Mouse (Mus musculus) testis, adult 2 months (tissue): ENCODE measurements around the gene Mms22l. TPM values are rescaled to one million over a fixed set of nuclear protein-coding genes. Genes with fewer than 3 reads are reported as not detected.

Source experiments
- H3K27ac ChIP-seq: fragments of 200-500 bp; 2 replicates; pipeline ENCODE4 v1.5.1; 2012; ENCODE audit warnings: low read depth, low read length; ENCODE audit not compliant: control insufficient read depth, insufficient read depth
- H3K27me3 ChIP-seq: fragments of 200-500 bp; 2 replicates; pipeline ENCODE4 v1.6.1; 2012; ENCODE audit warnings: mild to moderate bottlenecking, low read length, moderate library complexity; ENCODE audit not compliant: control insufficient read depth, insufficient read depth
- H3K36me3 ChIP-seq: fragments of 200-500 bp; 2 replicates; pipeline ENCODE4 v1.6.1; 2012; ENCODE audit warnings: mild to moderate bottlenecking, low read length; ENCODE audit not compliant: control insufficient read depth, insufficient read depth
- H3K4me1 ChIP-seq: fragments of 200-500 bp; 2 replicates; pipeline ENCODE4 v1.6.1; 2012; ENCODE audit warnings: low read length; ENCODE audit not compliant: control insufficient read depth, insufficient read depth
- H3K4me3 ChIP-seq: fragments of 200-500 bp; 2 replicates; pipeline ENCODE4 v1.5.1; 2012; ENCODE audit warnings: low read depth, mild to moderate bottlenecking, low read length, moderate library complexity, mixed read lengths; ENCODE audit not compliant: control insufficient read depth
- CTCF ChIP-seq: fragments of 200-500 bp; IDR thresholded peaks from 2 replicates; pipeline ENCODE4 v1.5.1; 2012; ENCODE audit warnings: low read depth, mild to moderate bottlenecking, inconsistent platforms, low read length, moderate library complexity; ENCODE audit not compliant: control insufficient read depth, insufficient read depth, insufficient replicate concordance
- POLR2A ChIP-seq: fragments of 200-500 bp; IDR thresholded peaks from 2 replicates; pipeline ENCODE4 v1.6.1; 2012; ENCODE audit warnings: low read depth, mild to moderate bottlenecking, inconsistent platforms, low read length, moderate library complexity; ENCODE audit not compliant: control insufficient read depth
- polyA plus RNA-seq: library from polyadenylated mRNA; depleted of rRNA; stranded (reverse); fragments of >200 nt; gene quantifications from 2 replicates; pipeline ENCODE4 v1.2.3, GENCODE M21; 2012

Gene Mms22l
- polyA plus RNA-seq, 1 experiment = 6.9 TPM

DNA sequence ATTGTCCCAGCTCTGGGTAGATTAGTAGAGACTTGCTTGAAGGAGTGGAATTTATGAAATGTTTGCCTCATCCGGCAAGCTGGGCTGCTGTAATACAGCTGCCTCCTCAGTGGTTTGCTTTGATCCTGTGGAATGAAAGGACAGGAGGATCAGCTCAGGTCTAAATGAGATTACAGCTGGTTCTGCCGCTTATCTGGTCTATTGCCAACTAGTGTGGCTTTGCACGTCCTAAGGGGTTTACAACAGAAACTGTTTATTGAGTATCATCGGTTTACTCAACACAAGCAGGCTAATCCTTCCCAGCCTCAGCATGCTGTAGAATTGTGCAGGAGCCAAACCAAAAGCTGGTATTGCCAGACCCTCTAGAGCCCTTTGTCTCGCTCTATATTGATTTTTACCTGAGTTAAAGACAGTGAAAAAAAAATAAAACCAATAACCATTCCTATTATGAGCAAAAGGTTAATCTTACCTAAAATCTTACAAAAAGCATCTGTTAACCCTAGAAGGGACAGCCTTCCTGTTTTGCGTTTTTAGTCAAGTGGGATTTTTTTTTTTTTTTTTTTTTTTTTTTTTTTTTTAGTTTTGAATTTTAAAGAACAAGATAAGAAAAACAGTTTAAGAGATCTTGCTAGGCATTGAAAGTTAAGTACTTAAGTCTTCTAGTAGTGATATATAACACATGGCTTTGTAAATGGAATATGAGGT lies 60.0 kb downstream of the Mms22l start:
- TF ChIP-seq POLR2A (no peak), CTCF (no peak)
- no peaks in the 10 kb centered on the region for H3K4me1 ChIP-seq
- no peak overlapping the region for H3K4me3 ChIP-seq
- no peak overlapping the region for H3K27ac ChIP-seq
- no peaks in the 10 kb centered on the region for H3K36me3 ChIP-seq
- no peaks in the 10 kb centered on the region for H3K27me3 ChIP-seq

DNA sequence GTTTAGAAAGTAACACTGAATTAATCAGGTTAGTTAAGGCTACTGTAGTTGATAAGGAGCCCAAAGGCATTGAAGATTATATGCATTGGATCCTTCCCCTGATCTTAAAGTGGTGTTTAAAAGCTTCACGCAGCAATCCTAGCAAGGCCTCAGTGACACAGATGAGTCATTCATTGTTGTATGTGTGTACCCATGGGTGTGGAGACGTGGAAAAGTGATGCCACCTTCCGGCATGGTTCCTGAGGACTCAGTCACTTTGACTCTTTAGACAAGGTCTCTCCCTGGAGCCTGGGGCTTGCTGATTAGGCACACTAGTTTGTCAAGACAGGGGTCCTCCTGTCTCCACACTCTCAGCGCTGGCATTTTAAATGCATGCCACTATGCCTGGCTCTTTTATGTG lies 60.9 kb downstream of the Mms22l start:
- no peak overlapping the region for H3K4me3 ChIP-seq
- TF ChIP-seq POLR2A (no peak), CTCF (no peak)
- H3K36me3 ChIP-seq = no peaks in the 10 kb centered on the region
- H3K27ac ChIP-seq = no peak overlapping the region
- H3K27me3 ChIP-seq = no peaks in the 10 kb centered on the region
- no peaks in the 10 kb centered on the region for H3K4me1 ChIP-seq

DNA sequence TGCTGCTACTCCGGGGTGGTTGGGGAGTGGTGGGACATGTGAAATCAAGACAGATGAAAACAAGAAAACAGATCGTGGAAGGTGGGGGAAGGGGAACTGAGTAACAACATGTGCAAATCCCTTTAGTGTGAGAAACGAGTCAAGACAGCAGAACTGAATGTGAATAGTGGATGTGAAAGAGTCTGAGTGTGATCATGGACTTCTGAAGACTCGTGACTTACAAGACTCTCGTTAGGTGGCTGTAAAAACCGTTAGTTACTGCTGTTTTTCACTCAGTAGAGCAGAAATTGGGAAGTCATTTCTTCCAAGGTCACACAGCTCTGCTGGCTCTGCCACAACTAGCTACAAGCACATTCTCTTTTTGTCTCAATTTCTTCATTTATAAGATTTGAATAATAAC lies 71.8 kb downstream of the Mms22l start:
- H3K36me3 ChIP-seq = no peaks in the 10 kb centered on the region
- TF ChIP-seq POLR2A = no peak
- no peak for TF ChIP-seq CTCF
- H3K27me3 ChIP-seq = no peaks in the 10 kb centered on the region
- no peaks in the 10 kb centered on the region for H3K4me1 ChIP-seq
- H3K4me3 ChIP-seq = no peak overlapping the region
- no peak overlapping the region for H3K27ac ChIP-seq

GRCm38 (mm10) chr4:24568989-24569556 lies 72.8 kb downstream of the Mms22l start:
- Histone ChIP-seq H3K27ac (no peak overlapping the region), H3K27me3 (no peaks in the 10 kb centered on the region), H3K4me1 (no peaks in the 10 kb centered on the region), H3K4me3 (no peak overlapping the region), H3K36me3 (no peaks in the 10 kb centered on the region)
- no peak for TF ChIP-seq POLR2A
- TF ChIP-seq CTCF = no peak

DNA sequence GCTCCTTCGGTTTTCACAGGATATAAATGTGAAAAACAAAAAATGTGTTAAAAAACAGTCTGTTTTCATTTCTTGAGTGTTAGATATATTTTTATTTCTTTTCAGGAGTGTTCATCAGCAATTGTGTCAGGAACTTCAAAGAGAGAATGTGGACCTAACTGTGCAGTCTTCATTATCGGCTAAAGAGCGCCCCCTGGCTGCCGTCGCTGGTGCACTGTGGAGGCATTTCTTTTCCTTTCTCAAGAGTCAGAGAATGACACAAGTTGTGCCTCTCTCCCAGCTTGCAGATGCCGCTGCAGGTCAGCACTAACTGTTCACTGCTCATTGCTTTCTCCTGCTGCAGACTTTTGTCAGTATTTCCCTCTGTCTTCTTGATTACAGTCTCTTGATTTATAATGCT lies 78.0 kb downstream of the Mms22l start:
- peak; percentile 89 for TF ChIP-seq CTCF
- no peak for TF ChIP-seq POLR2A
- Histone ChIP-seq H3K27ac (no peak overlapping the region), H3K36me3 (no peaks in the 10 kb centered on the region), H3K27me3 (no peaks in the 10 kb centered on the region), H3K4me1 (no peaks in the 10 kb centered on the region), H3K4me3 (no peak overlapping the region)

GRCm38 (mm10) chr4:24577594-24577993 lies 81.3 kb downstream of the Mms22l start:
- H3K36me3 ChIP-seq = no peaks in the 10 kb centered on the region
- TF ChIP-seq POLR2A = no peak
- TF ChIP-seq CTCF = no peak
- H3K4me3 ChIP-seq = no peak overlapping the region
- H3K27me3 ChIP-seq = no peaks in the 10 kb centered on the region
- no peak overlapping the region for H3K27ac ChIP-seq
- H3K4me1 ChIP-seq = no peaks in the 10 kb centered on the region

- no peaks in the 10 kb centered on the region for H3K4me1 ChIP-seq
These were observed 86.0 kb downstream of the Mms22l start for GRCm38 (mm10) chr4:24582295-24582694.

GRCm38 (mm10) chr4:24583997-24584396 lies 87.7 kb downstream of the Mms22l start:
- H3K4me1 ChIP-seq = no peaks in the 10 kb centered on the region
- no peak overlapping the region for H3K4me3 ChIP-seq
- TF ChIP-seq POLR2A (no peak), CTCF (no peak)
- no peaks in the 10 kb centered on the region for H3K36me3 ChIP-seq
- H3K27me3 ChIP-seq = no peaks in the 10 kb centered on the region
- no peak overlapping the region for H3K27ac ChIP-seq

More at GRCm38 (mm10) chr4:24582295-24582694, 86.0 kb downstream of the Mms22l start:
- no peaks in the 10 kb centered on the region for H3K27me3 ChIP-seq
- no peaks in the 10 kb centered on the region for H3K36me3 ChIP-seq
- H3K4me3 ChIP-seq = no peak overlapping the region
- TF ChIP-seq CTCF = no peak
- TF ChIP-seq POLR2A = no peak
- no peak overlapping the region for H3K27ac ChIP-seq
